Mouse (Mus musculus) CH12.LX (cell line): ENCODE results near the gene Bcor. TPM values are rescaled to one million over a fixed set of nuclear protein-coding genes. Genes with fewer than 3 reads are reported as not detected.

ENCODE experiments used
- DNase-seq: peaks from one replicate; pipeline ENCODE4 v3.0.0-alpha.2; 2013; ENCODE audit errors: extremely low read depth
- H3K27ac ChIP-seq: 2 replicates; pipeline ENCODE4 v1.5.1; 2012; ENCODE audit warnings: low read depth, mild to moderate bottlenecking, control low read depth, moderate library complexity; ENCODE audit not compliant: insufficient read depth
- H3K27me3 ChIP-seq: replicated peaks from 2 replicates; pipeline ENCODE3; 2012; ENCODE audit warnings: inconsistent platforms
- H3K36me3 ChIP-seq, 2 experiments: replicated peaks in 1 of 2; 2 replicates each; pipeline versions ENCODE3 to v1.6.1; 2012; ENCODE audit warnings: inconsistent platforms in 1 of 2, low read length in 1 of 2, mild to moderate bottlenecking in 1 of 2, mixed read lengths in 1 of 2, moderate library complexity in 1 of 2; ENCODE audit not compliant: control insufficient read depth in 1 of 2, insufficient read depth in 1 of 2
- H3K4me1 ChIP-seq, 2 experiments: 2 replicates each; pipeline ENCODE4 v1.6.1; 2012; ENCODE audit warnings: inconsistent platforms in 1 of 2, moderate library complexity in 1 of 2; ENCODE audit not compliant: insufficient read depth in 2 of 2, control insufficient read depth in 1 of 2
- H3K4me2 ChIP-seq: 2 replicates; pipeline ENCODE4 v1.6.1; 2012; ENCODE audit warnings: low read depth, mild to moderate bottlenecking, control low read depth; ENCODE audit not compliant: poor library complexity, insufficient read depth, severe bottlenecking
- H3K4me3 ChIP-seq, 3 experiments: fragments of 150-350 bp in 1 of 3; sonication (generic) in 1 of 3; replicated peaks in 1 of 3; 2 replicates each; pipeline versions ENCODE3 to v1.5.1; 2011 to 2012; ENCODE audit warnings: low read depth in 2 of 3, low read length in 2 of 3, mild to moderate bottlenecking in 2 of 3, moderate library complexity in 2 of 3, control low read depth in 1 of 3, improper control_type of control experiment in 1 of 3, inconsistent platforms in 1 of 3, mixed read lengths in 1 of 3; ENCODE audit not compliant: poor library complexity in 1 of 3
- H3K79me2 ChIP-seq: replicated peaks from 2 replicates; pipeline ENCODE4 v1.6.1; 2012; ENCODE audit warnings: mild to moderate bottlenecking, moderate library complexity; ENCODE audit not compliant: control insufficient read depth, poor library complexity, insufficient read depth, severe bottlenecking; ENCODE audit errors: extremely low read depth
- H3K9ac ChIP-seq: 2 replicates; pipeline ENCODE4 v1.6.1; 2012; ENCODE audit warnings: low read depth, mild to moderate bottlenecking, control low read depth, moderate library complexity; ENCODE audit not compliant: insufficient read depth
- H3K9me3 ChIP-seq: replicated peaks from 2 replicates; pipeline ENCODE3; 2012; ENCODE audit warnings: low read length, inconsistent platforms, mixed read lengths
- CHD1 ChIP-seq: IDR thresholded peaks from 2 replicates; pipeline ENCODE4 v1.6.1; 2012; ENCODE audit warnings: low read depth, low read length, improper control_type of control experiment, inconsistent platforms
- CHD2 ChIP-seq: IDR thresholded peaks from 2 replicates; pipeline ENCODE4 v1.6.1; 2011; ENCODE audit warnings: low read length, improper control_type of control experiment
- CTCF ChIP-seq, 2 experiments: IDR thresholded peaks in 1 of 2; conservative IDR thresholded peaks in 1 of 2; 2 replicates each; pipeline ENCODE4 v1.5.1; 2011 to 2012; ENCODE audit warnings: low read depth in 2 of 2, low read length in 2 of 2, improper control_type of control experiment in 1 of 2, inconsistent platforms in 1 of 2, mild to moderate bottlenecking in 1 of 2, moderate library complexity in 1 of 2
- EP300 ChIP-seq: IDR thresholded peaks from 2 replicates; pipeline ENCODE4 v1.6.1; 2011; ENCODE audit warnings: low read length, improper control_type of control experiment
- ETS1 ChIP-seq: conservative IDR thresholded peaks from 2 replicates; pipeline ENCODE4 v1.6.1; 2012; ENCODE audit warnings: low read depth, mild to moderate bottlenecking, inconsistent platforms, low read length, improper control_type of control experiment, moderate library complexity
- HCFC1 ChIP-seq: IDR thresholded peaks from 2 replicates; pipeline ENCODE4 v1.6.1; 2012; ENCODE audit warnings: low read depth, mild to moderate bottlenecking, inconsistent platforms, low read length, improper control_type of control experiment
- IRF4 ChIP-seq: IDR thresholded peaks from 2 replicates; pipeline ENCODE4 v1.6.1; 2014; ENCODE audit warnings: low read depth, mild to moderate bottlenecking, inconsistent platforms, low read length, improper control_type of control experiment
- JUN ChIP-seq: IDR thresholded peaks from 2 replicates; pipeline ENCODE4 v1.6.1; 2011; ENCODE audit warnings: low read depth, mild to moderate bottlenecking, low read length, improper control_type of control experiment, moderate library complexity; ENCODE audit not compliant: insufficient read depth
- JUND ChIP-seq: conservative IDR thresholded peaks from 2 replicates; pipeline ENCODE4 v1.6.1; 2011; ENCODE audit warnings: low read depth, low read length, improper control_type of control experiment
- KAT2A ChIP-seq: IDR thresholded peaks from 2 replicates; pipeline ENCODE4 v1.6.1; 2012; ENCODE audit warnings: low read length, improper control_type of control experiment, inconsistent platforms; ENCODE audit not compliant: insufficient replicate concordance
- MAX ChIP-seq: IDR thresholded peaks from 2 replicates; pipeline ENCODE4 v1.6.1; 2011; ENCODE audit warnings: low read length, improper control_type of control experiment
- MYC ChIP-seq: IDR thresholded peaks from 2 replicates; pipeline ENCODE4 v1.6.1; 2011; ENCODE audit warnings: low read depth, mild to moderate bottlenecking, improper control_type of control experiment, low read length
- NELFE ChIP-seq: IDR thresholded peaks from 2 replicates; pipeline ENCODE4 v1.6.1; 2011; ENCODE audit warnings: low read depth, low read length, improper control_type of control experiment
- RAD21 ChIP-seq: IDR thresholded peaks from 2 replicates; pipeline ENCODE4 v1.6.1; 2011; ENCODE audit warnings: low read depth, mild to moderate bottlenecking, low read length, improper control_type of control experiment, moderate library complexity
- SMC3 ChIP-seq: IDR thresholded peaks from 2 replicates; pipeline ENCODE4 v1.6.1; 2011; ENCODE audit warnings: low read depth, low read length, improper control_type of control experiment
- TBP ChIP-seq: conservative IDR thresholded peaks from 2 replicates; pipeline ENCODE4 v1.6.1; 2011; ENCODE audit warnings: low read depth, low read length, improper control_type of control experiment
- TCF12 ChIP-seq: IDR thresholded peaks from 2 replicates; pipeline ENCODE4 v1.6.1; 2014; ENCODE audit warnings: low read depth, mild to moderate bottlenecking, inconsistent platforms, low read length, improper control_type of control experiment
- USF2 ChIP-seq: conservative IDR thresholded peaks from 2 replicates; pipeline ENCODE4 v1.6.1; 2011; ENCODE audit warnings: low read depth, low read length, improper control_type of control experiment
- dilution Hi-C: fragments of 300-500 bp; cut with MboI; formaldehyde crosslinking; loops from 2 replicates; pipeline ENCODE4 v1.14.3; 2020; ENCODE audit warnings: low sequenced_read_pairs; ENCODE audit not compliant: extremely low pct_unique_long_range_greater_than_20kb, extremely low pct_ligation_motif_present
- in situ Hi-C: fragments of 300-500 bp; cut with MboI; formaldehyde crosslinking; loops from 3 replicates; pipeline ENCODE4 v1.14.3; 2019; ENCODE audit warnings: low sequenced_read_pairs, low pct_ligation_motif_present, low pct_unique_long_range_greater_than_20kb, mixed read lengths
- polyA plus RNA-seq: library from polyadenylated mRNA; unstranded; fragments of >175 nt; gene quantifications from 2 replicates; pipeline ENCODE4 v1.2.1, GENCODE M21; 2012; ENCODE audit warnings: low read depth; ENCODE audit not compliant: insufficient read length
- total RNA-seq, 2 experiments: library from RNA; depleted of rRNA; stranded (reverse); fragments of 300-350 nt in 1 of 2; fragments of >200 nt in 1 of 2; gene quantifications; 2 replicates each; pipeline ENCODE4 v1.2.3; 2012 to 2014

Bcor gene
- total and polyA plus RNA-seq, 3 experiments, result 14.3 to 41.1 (median 33.8) TPM

- DNase-seq, result no peak
- Histone ChIP-seq H3K79me2 (peaks cover 31% of the 10 kb centered on the region), H3K9me3 (no peaks in the 10 kb centered on the region), H3K27ac (no peak overlapping the region; the same call in 1 of the 2 replicates), H3K9ac (no peak overlapping the region), H3K36me3 (peaks cover 81 to 92% of the 10 kb centered on the region in 2 experiments), H3K4me2 (no peak overlapping the region), H3K4me3 (no peak overlapping the region), H3K27me3 (no peaks in the 10 kb centered on the region), H3K4me1 (peaks cover 10 to 17% of the 10 kb centered on the region in 2 experiments)
- TF ChIP-seq JUN (no peak), RAD21 (no peak)
- in situ Hi-C loops (no loop called here), dilution Hi-C loops (no loop called here)
Observed at GRCm38 (mm10) chrX:12048721-12049120, 111.4 kb downstream of the Bcor start.

- Histone ChIP-seq H3K4me3 (no peak overlapping the region), H3K9me3 (no peaks in the 10 kb centered on the region), H3K4me1 (peaks cover 10 to 17% of the 10 kb centered on the region in 2 experiments), H3K4me2 (no peak overlapping the region), H3K36me3 (peaks cover 85 to 92% of the 10 kb centered on the region in 2 experiments), H3K9ac (no peak overlapping the region), H3K27me3 (no peaks in the 10 kb centered on the region), H3K79me2 (peaks cover 27% of the 10 kb centered on the region), H3K27ac (peak overlapping the region; percentile 26; the same call in 1 of the 2 replicates)
- DNase-seq, result peak; percentile 42
- dilution Hi-C loops, result no loop called here
- TF ChIP-seq KAT2A (no peak), USF2 (no peak), SMC3 (peak; percentile 12; the same call in 1 of the 2 replicates), TCF12 (0 out of 2 replicates have a peak, but pooled peaks have one; percentile 36)
- in situ Hi-C loops, result no loop called here
Observed at GRCm38 (mm10) chrX:12048166-12048565, 112.0 kb downstream of the Bcor start.

- TF ChIP-seq MYC, result no peak
- TF ChIP-seq JUND, result no peak
- TF ChIP-seq NELFE, result no peak
- no peak for TF ChIP-seq MAX
- TF ChIP-seq EP300, result no peak
- TF ChIP-seq TBP, result no peak
- no peak for TF ChIP-seq CTCF (conservative IDR thresholded peaks at IDR 0.05 in 1 of 2, IDR thresholded peaks at IDR 0.05 in 1 of 2; ENCODE audit: low read depth in 2 of 2, low read length in 2 of 2)
- no peak for TF ChIP-seq KAT2A
- TF ChIP-seq RAD21, result no peak
- no peak for TF ChIP-seq CHD1
- TF ChIP-seq CHD2, result no peak
- no peak for TF ChIP-seq ETS1
- TF ChIP-seq TCF12, result no peak
- no peak for TF ChIP-seq IRF4
- TF ChIP-seq USF2, result no peak
- TF ChIP-seq HCFC1, result no peak
- Histone ChIP-seq H3K4me3 (no peak overlapping the region), H3K4me2 (no peak overlapping the region), H3K27ac (no peak overlapping the region), H3K4me1 (peaks cover 10 to 17% of the 10 kb centered on the region in 2 experiments), H3K27me3 (no peaks in the 10 kb centered on the region), H3K79me2 (peaks cover 20% of the 10 kb centered on the region), H3K9ac (no peak overlapping the region), H3K36me3 (peaks cover 86 to 93% of the 10 kb centered on the region in 2 experiments), H3K9me3 (no peaks in the 10 kb centered on the region)
- no peak for DNase-seq
- in situ Hi-C loops (no loop called here), dilution Hi-C loops (no loop called here)
Observed at GRCm38 (mm10) chrX:12047223-12047911, 112.8 kb downstream of the Bcor start.
